Mouse (Mus musculus): Measurements from ENCODE around the gene Pimreg. TPM values are rescaled to one million over a fixed set of nuclear protein-coding genes. Genes with fewer than 3 reads are reported as not detected.

Pimreg gene
- total RNA-seq, 2 experiments from 2014 or later = 3.1 to 7.1 TPM

DNA sequence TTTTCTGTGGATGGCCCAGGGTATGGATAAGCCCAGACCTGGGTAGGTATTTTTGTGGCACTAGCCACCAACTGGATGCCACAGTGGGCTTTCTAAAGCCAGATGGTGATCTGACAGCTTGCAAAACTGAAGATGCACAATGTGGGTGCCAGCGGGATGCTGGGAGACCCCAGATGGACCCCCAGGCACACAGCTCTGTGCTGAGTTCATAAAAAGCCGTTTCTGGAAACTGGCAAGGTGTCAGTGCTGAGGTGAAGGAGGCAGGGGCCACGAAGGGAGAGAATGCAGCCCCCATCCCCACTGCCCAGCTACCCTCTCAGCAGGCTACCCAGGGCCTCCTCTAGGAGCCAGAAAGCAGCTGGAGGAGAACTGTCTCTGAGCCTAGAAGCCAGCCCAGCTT is 15.3 kb downstream of the Pimreg start:
- ATAC-seq (replicated peaks; ENCODE audit: low FRiP score, low TSS enrichment, poor library complexity, severe bottlenecking) = no peak

DNA sequence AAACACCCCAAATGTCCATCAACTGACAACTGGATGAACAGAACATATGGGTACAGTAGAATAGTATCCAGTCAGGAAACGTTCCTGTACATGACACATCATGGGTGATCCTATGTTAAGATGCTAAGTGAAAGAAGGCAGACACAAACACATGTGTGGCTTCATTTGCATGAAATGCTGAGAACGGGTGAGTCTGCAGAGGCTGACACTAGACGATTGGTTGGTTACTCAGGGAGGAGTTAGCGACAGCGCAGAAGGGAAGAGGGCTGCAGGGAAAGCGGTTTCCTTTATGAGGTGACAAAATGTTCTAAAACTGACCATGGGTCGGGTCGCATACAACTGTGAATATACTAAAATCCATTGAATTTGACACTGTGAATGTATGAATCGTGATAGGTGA is 18.6 kb downstream of the Pimreg start:
- no peak for ATAC-seq (replicated peaks; ENCODE audit: low FRiP score, low TSS enrichment, poor library complexity, severe bottlenecking)

DNA sequence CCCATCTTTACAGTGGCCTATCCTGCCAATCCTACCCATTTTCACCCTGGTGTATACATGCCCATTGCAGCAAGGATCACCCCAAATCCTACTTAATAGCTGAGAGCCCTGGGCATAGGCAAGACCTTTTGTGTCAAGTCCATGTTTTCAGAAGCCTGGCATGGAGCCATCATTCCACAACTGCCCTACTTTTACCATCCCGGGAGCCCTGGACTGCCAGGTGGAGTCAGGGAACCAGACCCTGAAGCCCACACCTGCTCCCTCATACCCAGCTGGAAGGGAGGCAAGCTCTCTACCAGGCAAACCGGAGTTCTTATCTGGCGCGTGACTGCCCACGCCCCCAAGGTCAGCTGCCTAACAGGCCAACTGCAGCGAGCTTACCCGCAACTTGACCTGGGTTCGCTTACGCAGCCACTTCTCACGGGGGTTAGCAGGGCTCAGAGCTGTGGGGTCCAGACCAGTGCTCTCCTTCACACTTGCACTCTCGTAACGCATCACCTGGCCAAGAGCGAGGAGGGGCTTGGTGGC is 19.3 kb downstream of the Pimreg start:
- no peak for ATAC-seq (replicated peaks; ENCODE audit: low FRiP score, low TSS enrichment, poor library complexity, severe bottlenecking)

DNA sequence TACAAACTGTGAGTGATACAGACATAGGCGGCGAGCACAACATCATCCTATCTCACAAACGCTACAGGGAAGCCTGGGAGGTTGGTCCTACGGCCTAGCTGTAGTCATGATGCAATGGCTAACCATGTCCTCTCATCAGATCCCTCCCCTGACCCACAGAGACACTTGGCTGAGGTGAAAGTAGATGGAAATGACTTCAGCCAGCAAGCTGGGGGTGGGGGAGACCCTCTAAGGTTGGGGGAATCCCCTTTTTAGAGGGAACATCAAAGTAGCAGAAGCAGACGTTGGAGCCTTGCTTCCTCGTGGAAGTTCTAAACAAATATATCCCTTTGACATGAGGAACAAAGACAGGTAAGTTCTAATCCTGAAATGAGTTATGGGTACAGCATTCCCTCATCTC is 22.6 kb downstream of the Pimreg start:
- no peak for ATAC-seq (replicated peaks; ENCODE audit: low FRiP score, low TSS enrichment, poor library complexity, severe bottlenecking)

DNA sequence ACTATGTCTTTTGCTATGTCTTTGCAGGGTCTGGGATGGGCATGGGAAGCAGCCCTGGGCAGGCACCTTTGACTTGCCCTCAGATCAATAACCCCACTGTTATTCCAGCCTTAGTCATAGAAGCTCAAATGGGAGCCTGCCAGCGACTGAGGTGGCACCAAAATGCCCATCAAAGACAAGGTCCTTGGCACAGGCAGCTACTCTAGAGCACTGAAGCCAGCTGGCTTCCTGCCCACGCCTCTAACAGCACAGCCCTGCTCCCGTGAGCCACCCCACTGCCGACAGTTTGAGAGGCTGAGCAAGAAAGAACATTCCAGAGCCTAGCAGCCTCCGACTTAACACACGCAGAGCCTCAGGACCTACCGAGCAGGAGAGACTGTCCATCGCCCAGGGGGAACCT is 23.3 kb downstream of the Pimreg start:
- no peak for ATAC-seq (replicated peaks; ENCODE audit: low FRiP score, low TSS enrichment, poor library complexity, severe bottlenecking)

GRCm38 (mm10) chr11:72066330-72066729 is 24.5 kb downstream of the Pimreg start:
- peak; percentile 65 for ATAC-seq (replicated peaks; ENCODE audit: low FRiP score, low TSS enrichment, poor library complexity, severe bottlenecking)

GRCm38 (mm10) chr11:72067326-72067725 is 25.5 kb downstream of the Pimreg start:
- no peak for ATAC-seq (replicated peaks; ENCODE audit: low FRiP score, low TSS enrichment, poor library complexity, severe bottlenecking)

GRCm38 (mm10) chr11:72068026-72068425 is 26.2 kb downstream of the Pimreg start:
- no peak for ATAC-seq (replicated peaks; ENCODE audit: low FRiP score, low TSS enrichment, poor library complexity, severe bottlenecking)

GRCm38 (mm10) chr11:72070733-72071132 is 28.9 kb downstream of the Pimreg start:
- no peak for ATAC-seq (replicated peaks; ENCODE audit: low FRiP score, low TSS enrichment, poor library complexity, severe bottlenecking)

DNA sequence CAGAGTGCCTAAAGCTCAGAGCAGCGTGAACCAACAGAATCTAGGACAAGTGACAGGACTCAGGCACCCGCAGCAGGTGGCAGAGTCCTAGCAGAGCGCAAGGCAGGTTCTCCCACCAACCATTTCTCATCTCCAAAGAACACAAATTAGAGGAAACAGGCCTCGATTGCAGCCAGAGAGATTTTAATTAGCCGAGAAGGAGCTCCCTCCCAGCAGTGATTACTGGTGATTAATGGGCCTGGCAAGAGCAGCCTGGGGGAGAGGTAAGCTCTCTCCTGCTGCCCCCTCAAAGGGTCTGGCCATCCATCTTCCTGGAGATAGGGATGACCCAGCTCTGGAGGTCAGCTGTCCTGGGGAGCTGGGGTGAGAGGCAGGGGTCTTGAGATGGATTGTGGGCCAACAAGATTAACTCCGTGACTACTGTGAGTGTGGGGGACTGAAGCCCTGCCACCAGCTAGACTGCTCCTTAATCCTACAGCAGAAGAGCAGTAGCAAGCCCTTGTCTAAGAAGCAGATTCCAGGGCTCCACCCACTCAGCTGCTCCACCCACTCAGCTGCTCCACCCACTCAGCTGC is 30.6 kb downstream of the Pimreg start:
- ATAC-seq (replicated peaks; ENCODE audit: low FRiP score, low TSS enrichment, poor library complexity, severe bottlenecking) = 0 out of 2 replicates have a peak, but pooled peaks have one; percentile 56

- ATAC-seq (replicated peaks; ENCODE audit: low FRiP score, low TSS enrichment, poor library complexity, severe bottlenecking) = no peak
Observed at GRCm38 (mm10) chr11:72074230-72074629, 32.4 kb downstream of the Pimreg start.

GRCm38 (mm10) chr11:72078056-72078455 is 36.2 kb downstream of the Pimreg start:
- no peak for ATAC-seq (replicated peaks; ENCODE audit: low FRiP score, low TSS enrichment, poor library complexity, severe bottlenecking)

GRCm38 (mm10) chr11:72078647-72079046 is 36.8 kb downstream of the Pimreg start:
- ATAC-seq (replicated peaks; ENCODE audit: low FRiP score, low TSS enrichment, poor library complexity, severe bottlenecking) = no peak

GRCm38 (mm10) chr11:72080461-72080860 is 38.6 kb downstream of the Pimreg start:
- no peak for ATAC-seq (replicated peaks; ENCODE audit: low FRiP score, low TSS enrichment, poor library complexity, severe bottlenecking)

DNA sequence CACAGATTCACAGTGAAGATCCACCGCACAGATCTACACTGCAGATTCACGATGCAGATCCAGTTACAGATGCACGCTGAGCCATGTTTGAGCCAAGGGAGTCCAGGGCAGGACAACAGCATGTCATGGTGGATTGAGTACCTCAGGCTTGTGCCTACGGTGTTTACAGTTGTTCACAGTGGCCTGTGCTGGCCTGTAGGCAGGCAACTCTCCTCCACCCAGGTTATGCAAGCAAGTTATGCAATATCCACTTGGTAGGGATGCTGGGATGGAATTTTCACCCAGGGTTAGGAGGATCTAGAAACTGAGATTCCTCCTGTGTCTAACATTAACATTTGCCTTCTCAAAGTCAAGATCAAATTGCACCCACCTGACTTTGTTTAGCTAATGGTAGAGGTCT is 40.8 kb downstream of the Pimreg start:
- no peak for ATAC-seq (replicated peaks; ENCODE audit: low FRiP score, low TSS enrichment, poor library complexity, severe bottlenecking)

GRCm38 (mm10) chr11:72084337-72084736 is 42.5 kb downstream of the Pimreg start:
- ATAC-seq (replicated peaks; ENCODE audit: low FRiP score, low TSS enrichment, poor library complexity, severe bottlenecking) = no peak

DNA sequence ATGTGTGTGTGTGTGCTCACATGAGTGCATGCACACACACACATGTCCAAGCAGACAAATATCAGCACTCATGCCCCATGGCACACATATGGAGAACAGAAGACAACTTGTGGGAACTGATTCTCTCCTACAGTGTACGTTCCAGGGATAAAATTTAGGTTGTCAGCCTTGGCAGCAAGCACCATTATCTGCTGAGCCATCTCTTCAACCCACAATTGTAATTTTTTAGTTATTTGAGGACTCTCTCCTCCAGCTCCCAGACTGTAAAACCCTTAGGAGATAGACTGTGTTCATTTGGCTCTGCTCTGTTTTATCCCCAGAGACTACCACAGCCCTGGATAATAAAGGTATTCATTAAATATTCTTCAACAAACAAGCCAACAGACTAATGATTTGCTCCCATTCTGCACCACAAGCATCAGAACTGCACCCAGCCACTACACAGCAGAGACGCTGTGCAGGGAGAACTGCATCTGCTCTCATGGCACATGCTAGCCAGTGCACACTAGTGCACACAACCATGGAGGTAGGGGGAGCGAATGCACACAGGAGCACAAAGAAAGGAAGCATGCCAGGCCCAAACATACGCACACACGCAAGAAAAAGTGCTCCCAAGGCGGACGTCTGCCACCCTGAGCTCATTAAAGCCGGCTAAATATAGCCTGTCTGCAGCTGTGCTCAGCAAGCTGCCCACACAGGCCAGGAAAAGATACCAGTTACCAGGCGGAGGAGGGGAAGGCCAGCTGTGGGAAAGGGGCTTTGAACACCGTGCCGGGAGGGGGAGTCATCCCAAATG is 44.6 kb downstream of the Pimreg start:
- no peak for ATAC-seq (replicated peaks; ENCODE audit: low FRiP score, low TSS enrichment, poor library complexity, severe bottlenecking)

DNA sequence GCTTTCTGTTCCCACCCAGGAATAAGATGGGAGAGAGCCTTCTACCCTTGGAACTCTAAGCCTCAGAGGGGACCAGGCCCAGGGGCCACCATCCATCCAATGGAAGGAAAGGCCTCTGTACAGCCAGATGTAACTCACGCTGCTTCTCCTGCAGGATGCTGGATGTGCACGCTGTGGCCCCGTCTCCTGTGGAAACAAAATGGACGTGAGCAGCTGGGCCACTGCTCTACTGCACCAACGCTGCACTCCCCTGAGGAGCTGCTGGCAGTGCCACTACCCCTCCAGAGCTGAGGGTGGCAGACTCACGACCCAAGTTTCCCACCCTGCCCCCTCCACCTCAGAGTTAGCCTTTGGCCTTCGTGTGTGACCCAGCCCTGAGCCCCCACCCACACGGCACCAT is 50.6 kb downstream of the Pimreg start:
- ATAC-seq (replicated peaks; ENCODE audit: low FRiP score, low TSS enrichment, poor library complexity, severe bottlenecking) = no peak

- ATAC-seq (replicated peaks; ENCODE audit: low FRiP score, low TSS enrichment, poor library complexity, severe bottlenecking) = no peak
Observed at GRCm38 (mm10) chr11:72094442-72094841, 52.6 kb downstream of the Pimreg start.

- no peak for ATAC-seq (replicated peaks; ENCODE audit: low FRiP score, low TSS enrichment, poor library complexity, severe bottlenecking)
Observed at GRCm38 (mm10) chr11:72095994-72096393, 54.2 kb downstream of the Pimreg start.

All from megakaryocyte-erythroid progenitor cell, adult 5-6 weeks (primary cell).